Mouse (Mus musculus): ENCODE data around the gene Ctla4.

DNA sequence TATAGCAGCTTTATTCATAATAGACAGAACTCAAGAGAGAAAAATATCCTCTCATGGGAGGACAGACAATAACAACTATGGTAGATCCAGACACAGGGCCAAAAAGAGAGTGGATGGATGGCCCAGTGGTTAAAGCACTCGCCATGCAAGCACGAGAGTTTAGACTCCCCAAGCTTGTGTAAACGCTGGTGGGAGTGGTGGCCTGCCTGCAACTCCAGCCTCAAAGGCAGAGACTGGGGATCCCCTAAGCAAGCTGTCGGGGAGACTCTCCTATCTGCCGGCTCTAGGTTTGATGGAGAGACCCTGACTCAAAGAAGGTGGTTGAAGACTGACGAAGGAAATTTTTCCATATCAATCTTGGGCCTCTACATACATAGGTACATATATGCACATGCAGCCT is 69.4 kb downstream of the Ctla4 start:
- no peak for TF ChIP-seq UBTF (IDR thresholded peaks at IDR 0.05; ENCODE audit: borderline replicate concordance, insufficient read depth, low read depth, low read length)
- TF ChIP-seq CHD1 (IDR thresholded peaks at IDR 0.05; ENCODE audit: low read depth, low read length) = no peak
- TF ChIP-seq CTCF (IDR thresholded peaks at IDR 0.05 in 2 of 3, conservative IDR thresholded peaks at IDR 0.05 in 1 of 3; ENCODE audit: control insufficient read depth in 1 of 3, insufficient read depth in 1 of 3, low read depth in 2 of 3, low read length in 3 of 3, poor library complexity in 1 of 3, severe bottlenecking in 1 of 3) = no peak
- no peak for TF ChIP-seq USF2 (IDR thresholded peaks at IDR 0.05; ENCODE audit: borderline replicate concordance in 1 of 2, insufficient read depth in 1 of 2, low read depth in 1 of 2, low read length in 2 of 2)
- no peak for TF ChIP-seq HCFC1 (IDR thresholded peaks at IDR 0.05; ENCODE audit: low read depth, low read length)
- no peak for TF ChIP-seq POLR2A (IDR thresholded peaks at IDR 0.05; ENCODE audit: control insufficient read depth in 1 of 2, insufficient read depth in 1 of 2, low read depth in 1 of 2, low read length in 2 of 2, poor library complexity in 1 of 2)
- TF ChIP-seq POLR2AphosphoS2 (IDR thresholded peaks at IDR 0.05; ENCODE audit: low read length) = no peak
